Mouse (Mus musculus) forebrain, embryonic 14.5 days (tissue): ENCODE measurements at regions not wholly inside any gene's neighbourhood (a gene's known extent, or its start where the extent isn't known, plus 50 kb on each side); places are given as distances from the start of the nearest gene placed in this dataset.

Experiments used
- ATAC-seq: fragments of 200-750 bp; cut with Nextera tagmentation; 2 replicates; pipeline ENCODE4 v1.8.0; 2017; ENCODE audit warnings: mild to moderate bottlenecking, moderate library complexity
- DNase-seq: peaks from one replicate; pipeline ENCODE4 v3.0.0-alpha.2; 2015; ENCODE audit warnings: low spot score
- H3K27ac ChIP-seq: fragments of 300-500 bp; sonication (generic); 2 replicates; pipeline ENCODE4 v1.5.1; 2014; ENCODE audit warnings: low read depth, mild to moderate bottlenecking, control low read depth, low read length, moderate library complexity
- H3K27me3 ChIP-seq: fragments of 300-500 bp; sonication (generic); replicated peaks from 2 replicates; pipeline ENCODE4 v1.6.1; 2014; ENCODE audit warnings: low read length, control low read depth, mixed read lengths; ENCODE audit not compliant: control insufficient read depth, insufficient read depth
- H3K36me3 ChIP-seq: fragments of 300-500 bp; sonication (generic); 2 replicates; pipeline ENCODE4 v1.6.1; 2014; ENCODE audit warnings: low read length, control low read depth; ENCODE audit not compliant: control insufficient read depth, insufficient read depth
- H3K4me1 ChIP-seq: fragments of 300-500 bp; sonication (generic); 2 replicates; pipeline ENCODE4 v1.6.1; 2014; ENCODE audit warnings: antibody characterized with exemption, low read length, control low read depth; ENCODE audit not compliant: control insufficient read depth, insufficient read depth
- H3K4me2 ChIP-seq: fragments of 300-500 bp; sonication (generic); 2 replicates; pipeline ENCODE4 v1.6.1; 2014; ENCODE audit warnings: mild to moderate bottlenecking, control low read depth, low read length
- H3K4me3 ChIP-seq: fragments of 300-500 bp; sonication (generic); 2 replicates; pipeline ENCODE4 v1.5.1; 2014; ENCODE audit warnings: low read depth, low read length, control low read depth
- H3K9ac ChIP-seq: fragments of 300-500 bp; sonication (generic); 2 replicates; pipeline ENCODE4 v1.6.1; 2014; ENCODE audit warnings: mild to moderate bottlenecking, low read length, control low read depth, moderate library complexity
- H3K9me3 ChIP-seq: fragments of 300-500 bp; sonication (generic); replicated peaks from 2 replicates; pipeline ENCODE4 v1.6.1; 2016; ENCODE audit warnings: low read length, control low read depth, mixed read lengths; ENCODE audit not compliant: control insufficient read depth
- WGBS: fragments of 180-500 bp; shearing (Covaris S2); extraction: QIAGEN DNeasy Blood & Tissue Kit; methylation state at CpG from one replicate; pipeline ENCODE4 v1.1.7; 2014; 5-methylcytosine and 5-hydroxymethylcytosine counted together

DNA sequence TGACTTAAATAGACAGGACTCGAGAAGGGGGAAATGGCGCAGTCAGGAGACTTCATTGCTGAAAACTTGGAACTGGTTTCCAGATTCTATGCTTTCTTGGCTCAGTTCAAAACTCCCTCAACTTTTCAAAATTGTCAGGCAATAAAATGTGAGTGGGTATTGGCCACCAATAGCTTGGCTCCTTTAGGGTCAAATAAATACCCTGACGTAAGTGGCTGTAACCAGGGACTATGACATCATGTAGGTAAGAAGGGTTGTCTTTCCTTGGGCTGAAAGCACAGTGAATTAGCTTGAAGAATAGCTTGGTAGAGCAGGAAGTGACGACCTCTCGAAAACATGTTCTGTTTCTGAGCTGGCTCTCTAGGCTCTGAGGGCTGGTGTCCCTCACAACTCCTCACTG is 127.6 kb upstream of the Sall1 start:
- Histone ChIP-seq H3K36me3 (no peaks in the 10 kb centered on the region), H3K4me2 (no peak overlapping the region), H3K27ac (no peak overlapping the region), H3K4me3 (no peak overlapping the region), H3K4me1 (no peaks in the 10 kb centered on the region), H3K27me3 (no peaks in the 10 kb centered on the region), H3K9ac (no peak overlapping the region), H3K9me3 (no peaks in the 10 kb centered on the region)
- DNase-seq (no peak), ATAC-seq (no peak)
- WGBS = 90% methylated on average over 5 of the region's 5 CpGs

- H3K9ac ChIP-seq = no peak overlapping the region
- DNase-seq = no peak
- no peaks in the 10 kb centered on the region for H3K27me3 ChIP-seq
- 44% methylated on average over 7 of the region's 7 CpGs for WGBS
- H3K9me3 ChIP-seq = no peaks in the 10 kb centered on the region
- no peaks in the 10 kb centered on the region for H3K4me1 ChIP-seq
- H3K27ac ChIP-seq = no peak overlapping the region
- H3K4me3 ChIP-seq = no peak overlapping the region
- H3K36me3 ChIP-seq = no peaks in the 10 kb centered on the region
- no peak overlapping the region for H3K4me2 ChIP-seq
- no peak for ATAC-seq
Measured at GRCm38 (mm10) chr8:89169484-89169883, 125.5 kb upstream of the Sall1 start.

DNA sequence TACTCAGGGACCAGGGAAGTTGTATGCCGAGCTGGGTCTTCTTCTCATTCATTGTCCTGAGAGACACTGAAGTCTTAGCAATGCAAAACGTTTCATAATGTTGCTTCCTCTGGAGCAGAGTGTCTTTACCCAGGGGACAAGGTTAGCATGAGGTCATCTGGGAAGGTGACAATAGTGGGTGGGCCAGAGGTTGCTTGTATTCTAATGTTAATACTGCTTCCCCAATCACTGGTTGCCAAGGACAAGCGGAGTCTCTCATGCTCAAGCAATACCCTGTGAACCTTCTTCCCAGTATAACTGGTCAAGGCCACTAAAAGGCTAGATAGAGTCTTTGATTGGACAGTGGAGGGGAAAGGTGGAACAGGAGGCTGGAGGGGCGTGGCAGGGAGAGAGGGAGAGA is 123.1 kb upstream of the Sall1 start:
- Histone ChIP-seq H3K4me1 (no peaks in the 10 kb centered on the region), H3K27me3 (no peaks in the 10 kb centered on the region), H3K36me3 (no peaks in the 10 kb centered on the region), H3K4me3 (no peak overlapping the region), H3K9ac (no peak overlapping the region), H3K4me2 (no peak overlapping the region), H3K27ac (no peak overlapping the region), H3K9me3 (no peaks in the 10 kb centered on the region)
- ATAC-seq (no peak), DNase-seq (no peak)
- 80% methylated on average over 4 of the region's 4 CpGs for WGBS

DNA sequence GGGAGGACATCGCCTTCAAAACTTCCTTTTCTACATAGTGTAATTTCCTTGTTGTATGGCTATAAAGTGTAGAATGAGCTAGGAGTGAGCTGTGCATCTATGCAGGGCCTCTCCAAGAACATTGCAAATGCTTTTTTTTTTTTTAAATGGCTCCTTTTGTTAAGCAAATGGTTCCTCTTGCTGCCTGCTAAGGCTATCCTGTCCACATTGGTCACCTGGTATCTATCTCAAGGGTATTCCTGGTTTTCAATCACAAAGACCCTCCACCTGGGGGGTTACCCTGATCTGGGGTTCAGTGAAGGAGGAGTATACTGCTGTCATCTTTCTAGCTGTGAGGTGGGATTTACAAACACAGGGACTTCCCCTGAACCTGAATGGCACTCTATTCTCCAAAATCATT is 112.9 kb upstream of the Sall1 start:
- Histone ChIP-seq H3K4me3 (no peak overlapping the region), H3K36me3 (no peaks in the 10 kb centered on the region), H3K27ac (no peak overlapping the region), H3K27me3 (no peaks in the 10 kb centered on the region), H3K4me1 (peaks cover 7% of the 10 kb centered on the region), H3K9ac (no peak overlapping the region), H3K4me2 (no peak overlapping the region), H3K9me3 (no peaks in the 10 kb centered on the region)
- ATAC-seq = no peak
- 100% methylated on average over 1 of the region's 1 CpGs for WGBS
- DNase-seq = no peak

- Histone ChIP-seq H3K36me3 (no peaks in the 10 kb centered on the region), H3K4me2 (no peak overlapping the region), H3K27me3 (no peaks in the 10 kb centered on the region), H3K9me3 (no peaks in the 10 kb centered on the region), H3K4me3 (no peak overlapping the region), H3K4me1 (peaks cover 7% of the 10 kb centered on the region), H3K9ac (no peak overlapping the region), H3K27ac (no peak overlapping the region)
- 73% methylated on average over 3 of the region's 3 CpGs for WGBS
- DNase-seq = no peak
- no peak for ATAC-seq
Measured at GRCm38 (mm10) chr8:89153605-89154004, 109.6 kb upstream of the Sall1 start.

GRCm38 (mm10) chr8:89152867-89153595 is 109.1 kb upstream of the Sall1 start:
- no peak for ATAC-seq

GRCm38 (mm10) chr8:89152331-89152730 is 108.4 kb upstream of the Sall1 start:
- Histone ChIP-seq H3K4me2 (no peak overlapping the region), H3K9me3 (no peaks in the 10 kb centered on the region), H3K27ac (no peak overlapping the region), H3K4me1 (peaks cover 7% of the 10 kb centered on the region), H3K27me3 (no peaks in the 10 kb centered on the region), H3K4me3 (no peak overlapping the region), H3K9ac (no peak overlapping the region), H3K36me3 (no peaks in the 10 kb centered on the region)
- 73% methylated on average over 8 of the region's 8 CpGs for WGBS
- DNase-seq (no peak), ATAC-seq (no peak)

More at GRCm38 (mm10) chr8:89152867-89153595, 109.1 kb upstream of the Sall1 start:
- Histone ChIP-seq H3K4me1 (peaks cover 7% of the 10 kb centered on the region), H3K36me3 (no peaks in the 10 kb centered on the region), H3K27ac (no peak overlapping the region), H3K4me3 (no peak overlapping the region), H3K27me3 (no peaks in the 10 kb centered on the region), H3K9me3 (no peaks in the 10 kb centered on the region), H3K9ac (no peak overlapping the region; the same call in 1 of the 2 replicates), H3K4me2 (no peak overlapping the region)
- WGBS = 38% methylated on average over 17 of the region's 17 CpGs
- no peak for DNase-seq

- Histone ChIP-seq H3K9ac (no peak overlapping the region), H3K27me3 (no peaks in the 10 kb centered on the region), H3K9me3 (no peaks in the 10 kb centered on the region), H3K4me2 (no peak overlapping the region), H3K4me3 (no peak overlapping the region), H3K4me1 (peaks cover 7% of the 10 kb centered on the region), H3K36me3 (no peaks in the 10 kb centered on the region), H3K27ac (no peak overlapping the region)
- no peak for DNase-seq
- WGBS = 93% methylated on average over 2 of the region's 2 CpGs
- no peak for ATAC-seq
Measured at GRCm38 (mm10) chr8:89150952-89151351, 107.0 kb upstream of the Sall1 start.

- no peak overlapping the region for H3K4me2 ChIP-seq
- ATAC-seq (no peak), DNase-seq (no peak)
- no peaks in the 10 kb centered on the region for H3K9me3 ChIP-seq
- H3K27me3 ChIP-seq = no peaks in the 10 kb centered on the region
- no peaks in the 10 kb centered on the region for H3K36me3 ChIP-seq
- no peak overlapping the region for H3K9ac ChIP-seq
- 71% methylated on average over 8 of the region's 8 CpGs for WGBS
- no peak overlapping the region for H3K27ac ChIP-seq
- peaks cover 22% of the 10 kb centered on the region; the same call in 1 of the 2 replicates for H3K4me1 ChIP-seq
- no peak overlapping the region for H3K4me3 ChIP-seq
Measured at GRCm38 (mm10) chr8:89141529-89142235, 97.7 kb upstream of the Sall1 start.
